Mouse (Mus musculus) liver, embryonic 14.5 days (tissue): ENCODE results near the gene Trappc3l.

Experiments
- CTCF ChIP-seq: IDR thresholded peaks from 2 replicates; pipeline ENCODE4 v1.5.1; 2016; ENCODE audit warnings: antibody characterized with exemption, low read depth, control low read depth
- EP300 ChIP-seq: IDR thresholded peaks from 2 replicates; pipeline ENCODE4 v1.6.1; 2016; ENCODE audit warnings: antibody characterized with exemption, low read depth

- TF ChIP-seq CTCF (no peak), EP300 (no peak)
Observed at GRCm38 (mm10) chr10:34150454-34150853, 113.1 kb downstream of the Trappc3l start.
